Mouse (Mus musculus) liver, adult 10 weeks (tissue): ENCODE measurements around the gene Gm10944. TPM values are rescaled to one million over a fixed set of nuclear protein-coding genes. Genes with fewer than 3 reads are reported as not detected.

Experiments used
- polyA plus RNA-seq: library from polyadenylated mRNA; stranded (reverse); fragments of 350-450 nt; fragmentation: Illumina TruSeq; extraction: RNeasy Lipid Tissue Mini Kit (QIAGEN cat#74804); gene quantifications from one replicate; pipeline ENCODE4 v1.2.3, GENCODE M21; 2014; ENCODE audit warnings: low read depth, low replicate concordance

Gm10944 gene
- not detected for polyA plus RNA-seq

GRCm38 (mm10) chr10:10681048-10681447, at the start of gene Gm10944:
Gm10944 (plus strand) TSS chr10:10681348.

Other genes with a start within 250 kb of the Gm10944 start
- 0.69 TPM for gene Adgb, start 209.0 kb upstream of the Gm10944 start, polyA plus RNA-seq
- 67.0 TPM for gene Rab32, start 123.1 kb upstream of the Gm10944 start, polyA plus RNA-seq